Mouse (Mus musculus) spleen, adult 2 months (tissue): ENCODE results near the gene Eml5. TPM values are rescaled to one million over a fixed set of nuclear protein-coding genes. Genes with fewer than 3 reads are reported as not detected.

Experiments used
- DNase-seq, 2 experiments: peaks; one replicate each; pipeline versions ENCODE4 v3.0.0 to v3.0.0-alpha.2; 2012 to 2021; ENCODE audit warnings: low spot score in 2 of 2, low read depth in 1 of 2
- H3K27ac ChIP-seq: fragments of 200-500 bp; 2 replicates; pipeline ENCODE4 v1.5.1; 2012; ENCODE audit warnings: low read length, inconsistent platforms; ENCODE audit not compliant: insufficient read depth
- H3K27me3 ChIP-seq: fragments of 200-500 bp; 2 replicates; pipeline ENCODE4 v1.6.1; 2012; ENCODE audit warnings: mild to moderate bottlenecking, moderate library complexity, low read length, inconsistent platforms; ENCODE audit not compliant: control insufficient read depth, insufficient read depth
- H3K36me3 ChIP-seq: fragments of 200-500 bp; 2 replicates; pipeline ENCODE4 v1.6.1; 2012; ENCODE audit warnings: mild to moderate bottlenecking, low read length, inconsistent platforms; ENCODE audit not compliant: control insufficient read depth, insufficient read depth
- H3K4me1 ChIP-seq: fragments of 200-500 bp; 2 replicates; pipeline ENCODE4 v1.6.1; 2011; ENCODE audit warnings: inconsistent platforms; ENCODE audit not compliant: control insufficient read depth, insufficient read depth, insufficient read length
- H3K4me3 ChIP-seq: fragments of 200-500 bp; 2 replicates; pipeline ENCODE4 v1.5.1; 2011; ENCODE audit warnings: mild to moderate bottlenecking, inconsistent platforms; ENCODE audit not compliant: insufficient read depth, insufficient read length; ENCODE audit errors: extremely low read depth
- CTCF ChIP-seq: fragments of 200-500 bp; IDR thresholded peaks from 2 replicates; pipeline ENCODE4 v1.5.1; 2011; ENCODE audit warnings: mild to moderate bottlenecking, inconsistent platforms; ENCODE audit not compliant: insufficient read depth, insufficient read length, insufficient replicate concordance; ENCODE audit errors: extremely low read depth
- POLR2A ChIP-seq: fragments of 200-500 bp; IDR thresholded peaks from 2 replicates; pipeline ENCODE4 v1.6.1; 2011; ENCODE audit warnings: low read depth, low read length, inconsistent platforms
- whole genome bisulfite sequencing: fragments of 180-500 bp; shearing (Covaris S2); methylation state at CpG from one replicate; pipeline ENCODE4 v1.1.7; 2018; 5-methylcytosine and 5-hydroxymethylcytosine counted together
- polyA plus RNA-seq: library from polyadenylated mRNA; depleted of rRNA; stranded (reverse); fragments of >200 nt; gene quantifications from 2 replicates; pipeline ENCODE4 v1.2.3, GENCODE M21; 2012

Eml5 gene
- polyA plus RNA-seq, 1 experiment: 3.6 TPM

GRCm38 (mm10) chr12:98804078-98804748 is 97.1 kb downstream of the Eml5 start:
- H3K4me1 ChIP-seq: no peaks in the 10 kb centered on the region; the same call in 1 of the 2 replicates
- H3K36me3 ChIP-seq: no peaks in the 10 kb centered on the region; the same call in 1 of the 2 replicates
- no peak for DNase-seq
- WGBS: 92% methylated on average over 3 of the region's 3 CpGs
- no peak for TF ChIP-seq POLR2A
- TF ChIP-seq CTCF: no peak
- no peaks in the 10 kb centered on the region for H3K27me3 ChIP-seq
- H3K27ac ChIP-seq: no peak overlapping the region
- H3K4me3 ChIP-seq: no peak overlapping the region

GRCm38 (mm10) chr12:98802245-98802644 is 99.0 kb downstream of the Eml5 start:
- WGBS: 80% methylated on average over 3 of the region's 3 CpGs
- H3K4me3 ChIP-seq: no peak overlapping the region
- DNase-seq: no peak
- no peak overlapping the region for H3K27ac ChIP-seq
- H3K36me3 ChIP-seq: peaks cover 1% of the 10 kb centered on the region; the same call in 1 of the 2 replicates
- no peaks in the 10 kb centered on the region; the same call in 1 of the 2 replicates for H3K4me1 ChIP-seq
- no peak for TF ChIP-seq CTCF
- no peak for TF ChIP-seq POLR2A
- H3K27me3 ChIP-seq: no peaks in the 10 kb centered on the region

- WGBS: 29% methylated on average over 5 of the region's 5 CpGs
- H3K4me3 ChIP-seq: no peak overlapping the region
- H3K27me3 ChIP-seq: no peaks in the 10 kb centered on the region
- H3K4me1 ChIP-seq: no peaks in the 10 kb centered on the region; the same call in 1 of the 2 replicates
- DNase-seq: peak; percentile 6 to 26
- peaks cover 1% of the 10 kb centered on the region; the same call in 1 of the 2 replicates for H3K36me3 ChIP-seq
- TF ChIP-seq CTCF (no peak), POLR2A (no peak)
- H3K27ac ChIP-seq: no peak overlapping the region
Measured at GRCm38 (mm10) chr12:98800334-98800733, 101.0 kb downstream of the Eml5 start.

- DNase-seq: no peak
- no peak overlapping the region for H3K4me3 ChIP-seq
- TF ChIP-seq POLR2A: no peak
- no peak for TF ChIP-seq CTCF
- no peak overlapping the region for H3K27ac ChIP-seq
- H3K4me1 ChIP-seq: no peaks in the 10 kb centered on the region; the same call in 1 of the 2 replicates
- H3K27me3 ChIP-seq: no peaks in the 10 kb centered on the region
- WGBS: 96% methylated on average over 3 of the region's 3 CpGs
- peaks cover 11% of the 10 kb centered on the region for H3K36me3 ChIP-seq
Measured at GRCm38 (mm10) chr12:98795731-98796318, 105.5 kb downstream of the Eml5 start.

- 91% methylated on average over 1 of the region's 1 CpGs for WGBS
- peaks cover 37% of the 10 kb centered on the region for H3K36me3 ChIP-seq
Measured at GRCm38 (mm10) chr12:98784251-98784650, 117.0 kb downstream of the Eml5 start.

GRCm38 (mm10) chr12:98779148-98779547 is 122.1 kb downstream of the Eml5 start:
- DNase-seq: peak in 1 of 2 experiments; percentile 9
- H3K4me1 ChIP-seq: no peaks in the 10 kb centered on the region
- H3K4me3 ChIP-seq: no peak overlapping the region
- no peak overlapping the region for H3K27ac ChIP-seq
- H3K36me3 ChIP-seq: peaks cover 35% of the 10 kb centered on the region
- no peaks in the 10 kb centered on the region for H3K27me3 ChIP-seq
- 74% methylated on average over 4 of the region's 4 CpGs for WGBS
- TF ChIP-seq POLR2A: no peak
- no peak for TF ChIP-seq CTCF

More at GRCm38 (mm10) chr12:98784251-98784650, 117.0 kb downstream of the Eml5 start:
- Histone ChIP-seq H3K4me3 (no peak overlapping the region), H3K27ac (no peak overlapping the region), H3K4me1 (no peaks in the 10 kb centered on the region), H3K27me3 (no peaks in the 10 kb centered on the region)
- no peak for TF ChIP-seq POLR2A
- TF ChIP-seq CTCF: no peak
- no peak for DNase-seq

- peaks cover 32% of the 10 kb centered on the region for H3K36me3 ChIP-seq
- TF ChIP-seq CTCF (no peak), POLR2A (no peak)
Measured at GRCm38 (mm10) chr12:98777509-98777908, 123.8 kb downstream of the Eml5 start.

More at GRCm38 (mm10) chr12:98777509-98777908, 123.8 kb downstream of the Eml5 start:
- H3K4me1 ChIP-seq: no peaks in the 10 kb centered on the region
- no peak overlapping the region for H3K4me3 ChIP-seq
- DNase-seq: no peak
- no peaks in the 10 kb centered on the region for H3K27me3 ChIP-seq
- H3K27ac ChIP-seq: no peak overlapping the region
- 58% methylated on average over 3 of the region's 3 CpGs for WGBS
